Mouse (Mus musculus): ENCODE measurements around the gene Krt81.

Krt81 gene

DNA sequence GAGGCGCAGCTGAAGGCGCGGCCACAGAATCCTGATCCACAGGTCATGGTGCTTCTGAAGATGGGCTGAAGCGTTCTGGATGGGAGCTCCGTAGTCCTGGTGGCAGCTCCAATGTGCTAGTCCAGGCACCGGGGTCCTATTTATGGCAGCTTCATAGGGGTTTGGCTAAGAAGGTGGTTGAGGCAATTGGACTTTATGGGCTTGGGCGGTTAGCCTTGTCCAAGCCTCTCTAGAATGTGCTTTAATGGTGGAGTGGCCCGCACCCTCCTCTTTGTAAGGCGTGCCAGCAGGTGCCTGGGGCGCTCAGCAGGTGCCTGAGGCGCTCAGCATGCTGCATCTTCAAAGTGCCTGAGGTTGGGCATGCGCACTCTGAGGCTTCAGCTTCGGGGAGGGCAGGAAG lies at the start of gene Krt81:
TSS of gene Krt81 (minus strand) at position 101 of the 400 bp plus-strand sequence.
- no peak for DNase-seq

DNA sequence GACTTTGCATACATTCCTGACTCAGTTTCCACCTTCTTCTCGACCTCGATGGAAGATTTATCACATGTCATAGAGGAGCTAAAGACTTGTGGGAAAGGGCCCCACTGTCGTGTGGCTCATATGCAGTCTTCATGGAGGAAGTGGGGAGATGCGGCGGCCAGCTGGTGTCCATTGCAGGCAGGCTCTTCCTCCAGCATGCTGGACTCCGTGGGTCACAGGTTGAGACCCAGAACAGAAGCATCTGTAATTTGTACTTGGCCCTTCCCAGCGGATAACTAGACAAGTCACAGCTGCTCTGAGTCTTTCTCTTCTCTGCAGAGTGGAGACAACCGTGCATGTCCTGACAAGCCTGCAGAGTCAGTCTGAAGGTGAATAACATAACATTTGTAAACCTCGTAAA lies 44.7 kb upstream of the Krt81 start:
- DNase-seq = no peak

DNA sequence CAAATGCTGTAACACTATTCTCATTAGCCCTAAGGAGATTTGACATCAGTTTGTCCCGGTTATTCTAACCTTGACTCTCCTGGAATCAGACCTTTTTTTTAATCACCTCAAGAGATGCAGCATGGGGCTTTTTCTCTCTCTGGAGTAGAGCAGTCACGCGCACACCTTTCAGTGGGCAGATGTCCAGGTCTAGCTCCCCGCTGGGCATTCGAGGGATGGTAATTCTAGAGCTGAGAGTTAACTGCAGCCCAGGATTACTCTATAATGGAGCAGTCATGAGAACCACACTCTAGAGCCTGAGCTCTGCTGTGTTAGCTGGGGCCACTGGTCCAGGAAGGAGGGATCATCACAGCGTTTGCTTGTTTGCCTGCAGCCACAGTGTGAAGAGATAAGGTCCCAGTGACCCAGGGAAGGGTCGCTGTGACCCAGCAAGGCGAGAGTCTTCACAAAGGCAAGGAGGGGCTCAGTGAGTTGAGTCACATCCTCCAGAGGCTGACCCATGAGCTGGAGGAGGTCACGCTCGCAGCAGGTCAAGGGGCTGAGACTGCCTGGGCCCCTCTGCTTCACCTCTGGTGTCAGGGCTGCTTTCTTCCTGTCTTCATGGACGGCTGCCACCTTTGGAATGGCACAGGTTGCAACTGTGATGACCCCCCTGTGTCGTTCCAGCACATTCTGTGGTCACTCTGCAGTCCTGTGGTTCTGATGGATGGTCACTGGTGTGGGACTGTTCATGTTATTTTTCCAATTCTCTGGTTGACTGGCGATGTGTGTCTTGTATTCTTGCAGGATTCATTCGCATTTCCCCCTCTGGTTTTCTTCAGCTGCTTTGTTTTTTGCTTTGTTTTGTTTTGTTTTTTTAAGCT lies 43.6 kb upstream of the Krt81 start:
- no peak for DNase-seq

DNA sequence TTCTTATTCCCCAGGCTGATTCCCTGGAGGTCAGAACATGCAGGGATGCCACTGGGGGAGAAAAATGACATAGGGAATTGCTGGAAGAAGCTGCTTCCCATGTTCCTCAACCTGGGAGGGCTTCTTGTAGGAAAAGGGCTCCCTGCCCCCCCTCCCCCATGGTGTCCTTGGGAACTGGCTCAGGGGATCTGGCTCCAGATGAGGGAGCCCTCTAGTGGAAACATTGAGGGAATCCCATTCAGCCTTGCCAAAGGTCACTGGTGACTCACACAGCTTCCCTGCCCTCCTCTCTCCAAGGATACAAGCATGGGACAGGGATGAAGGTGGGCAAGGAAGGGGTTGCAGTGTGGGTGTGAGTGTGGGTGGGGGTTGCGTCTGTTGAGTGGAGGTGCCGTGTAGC lies 33.6 kb upstream of the Krt81 start:
- DNase-seq = no peak

DNA sequence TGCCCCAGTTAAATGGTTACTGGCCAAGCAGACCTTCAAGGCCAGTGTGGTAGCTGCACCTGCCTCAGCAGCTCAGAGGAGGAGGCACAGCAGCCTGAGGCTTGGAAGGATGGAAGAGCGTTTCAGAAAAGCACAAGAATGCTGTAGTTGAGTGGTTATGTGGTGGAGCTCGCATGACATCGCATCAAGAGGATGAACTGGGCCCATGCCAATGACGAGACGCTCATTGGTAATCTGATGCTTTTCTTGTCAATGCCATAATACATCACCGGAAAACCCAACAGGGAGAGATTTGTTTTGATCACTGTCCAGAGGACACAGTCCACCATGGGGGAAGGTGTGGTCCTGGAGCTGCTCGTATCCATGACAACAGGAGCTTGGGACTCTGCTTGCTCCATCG lies 31.7 kb upstream of the Krt81 start:
- DNase-seq = no peak

DNA sequence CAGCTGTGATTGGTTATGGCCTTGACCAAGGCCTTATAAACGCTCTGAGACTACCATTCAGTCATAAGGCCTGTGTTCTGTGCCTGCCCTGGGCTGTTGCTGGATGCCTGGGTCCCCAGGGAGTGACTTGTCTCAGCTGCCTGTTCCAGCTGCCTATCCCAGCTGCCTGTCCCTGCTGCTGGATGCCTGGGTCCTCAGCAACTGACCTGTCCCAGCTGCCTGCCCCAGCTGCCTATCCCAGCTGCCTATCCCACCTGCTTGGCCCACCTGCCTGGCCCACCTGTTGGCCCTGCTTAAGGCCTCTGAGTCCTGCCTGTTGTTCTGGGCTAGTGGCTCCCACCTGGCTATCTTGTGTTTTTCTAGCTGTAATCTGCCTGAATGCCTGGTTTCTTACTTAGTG lies 30.7 kb upstream of the Krt81 start:
- no peak for DNase-seq

DNA sequence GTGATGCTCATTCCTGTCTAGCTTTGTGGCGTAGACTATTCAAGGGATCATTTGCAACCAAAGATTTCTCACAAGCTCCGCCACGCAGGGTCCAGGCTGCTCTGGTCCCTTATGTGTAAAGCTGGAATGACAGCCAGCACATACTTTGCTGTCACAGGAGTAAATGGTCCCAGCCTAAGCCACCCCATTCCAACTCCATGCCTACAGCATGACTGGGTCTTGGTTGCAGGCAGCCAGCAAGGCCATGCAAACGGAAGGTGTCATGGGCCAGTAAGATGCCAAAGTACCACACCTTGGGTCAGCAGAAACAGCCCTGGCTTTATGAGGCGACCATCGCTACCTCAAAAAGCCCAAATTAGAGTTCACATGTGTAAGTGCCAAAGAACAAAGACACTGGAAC lies 30.2 kb upstream of the Krt81 start:
- no peak for DNase-seq

DNA sequence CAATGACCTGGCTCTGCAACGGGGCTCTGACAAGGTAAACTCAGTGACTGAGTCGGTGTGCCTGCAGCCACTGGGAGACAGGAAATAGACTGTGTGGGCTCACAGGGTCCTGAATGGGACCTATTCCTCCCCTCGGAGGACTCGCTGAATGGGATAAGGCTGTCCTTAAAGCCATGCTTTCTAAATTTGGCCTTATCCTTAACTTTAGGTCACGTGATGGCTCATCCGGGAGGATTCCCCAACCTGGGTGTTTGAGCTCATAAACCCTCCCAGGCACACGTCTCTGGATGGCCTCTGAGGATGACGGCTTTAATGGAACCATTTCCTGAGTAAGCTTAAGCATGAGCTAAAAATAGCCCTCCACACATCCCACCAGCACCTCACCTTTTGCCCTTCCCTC lies 29.2 kb upstream of the Krt81 start:
- DNase-seq = no peak

DNA sequence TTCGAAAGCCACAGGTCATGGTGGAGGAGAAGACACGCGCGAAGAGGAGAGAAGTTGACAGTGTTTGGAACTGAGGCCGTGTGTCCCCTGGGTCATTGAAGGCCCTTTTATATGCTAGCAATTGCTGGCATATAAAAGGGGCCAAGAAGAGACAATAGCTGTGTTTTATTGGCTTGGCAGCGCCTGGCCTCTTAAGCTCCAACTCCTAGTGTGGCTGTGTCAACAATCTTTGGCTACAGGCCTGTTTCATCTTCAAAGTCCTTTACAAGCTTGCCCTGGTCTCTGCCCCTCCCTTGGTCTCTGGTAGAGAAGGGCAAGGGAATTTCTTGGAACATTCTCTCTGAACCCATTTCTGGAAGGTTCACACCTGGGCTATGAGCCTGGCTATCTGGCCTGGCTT lies 27.9 kb upstream of the Krt81 start, which contains the start of gene Krt83:
TSS of gene Krt83 (minus strand) at position 82 of the 400 bp plus-strand sequence.
- DNase-seq = no peak

DNA sequence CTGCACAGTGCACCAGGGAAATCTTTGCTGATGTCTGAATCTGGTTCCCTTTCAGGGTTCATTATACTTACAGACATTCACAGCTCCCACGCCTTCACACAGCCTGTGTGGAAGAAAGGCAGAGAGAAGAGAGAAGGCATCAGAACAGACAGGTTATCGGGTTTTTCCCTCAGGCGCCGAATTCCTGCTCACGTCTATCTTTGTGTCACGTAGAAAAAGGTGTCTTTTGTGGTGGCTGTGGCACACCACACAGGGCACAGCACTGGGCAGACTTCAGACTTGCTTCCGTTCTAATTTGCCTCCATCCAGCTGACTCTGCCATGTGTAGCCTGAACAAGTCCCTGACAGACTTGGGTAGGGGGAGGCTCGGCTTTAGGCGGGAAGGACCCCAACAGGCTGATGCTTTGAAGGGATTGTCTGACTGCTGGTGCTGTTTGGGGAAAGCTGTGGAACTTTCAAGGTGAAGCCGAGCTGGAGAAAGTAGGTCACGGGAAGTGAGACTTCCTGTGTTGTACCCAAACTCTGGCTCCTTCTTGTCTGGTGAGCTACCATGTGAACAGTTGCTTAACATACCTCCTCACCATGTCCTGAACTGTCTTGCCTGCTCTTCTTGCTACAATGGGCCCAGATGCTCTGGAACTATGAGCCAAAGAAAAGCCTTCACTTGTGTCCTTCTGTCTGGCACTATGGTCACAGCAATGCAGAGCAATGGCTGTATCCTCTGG lies 22.5 kb upstream of the Krt81 start:
- peak; percentile 56 for DNase-seq

DNA sequence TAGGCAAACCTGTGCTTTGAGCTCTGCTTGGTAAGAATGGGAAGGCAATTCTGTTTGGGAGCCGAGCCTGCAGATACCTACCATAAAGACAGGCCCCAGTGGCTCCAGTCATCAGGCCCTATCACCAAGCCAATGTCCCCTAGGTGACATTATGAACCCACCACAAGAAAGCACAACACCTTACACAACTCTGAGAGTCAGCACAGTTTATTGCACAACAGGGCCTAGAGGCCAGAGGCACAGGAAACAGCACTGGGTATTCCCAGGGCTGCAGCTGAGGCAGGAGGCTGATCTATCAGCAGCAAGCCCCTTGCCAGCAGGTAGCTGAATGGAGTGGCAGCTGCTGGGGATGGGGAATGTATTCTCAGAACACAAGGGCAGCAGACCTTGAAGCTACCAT lies 21.4 kb upstream of the Krt81 start:
- no peak for DNase-seq

DNA sequence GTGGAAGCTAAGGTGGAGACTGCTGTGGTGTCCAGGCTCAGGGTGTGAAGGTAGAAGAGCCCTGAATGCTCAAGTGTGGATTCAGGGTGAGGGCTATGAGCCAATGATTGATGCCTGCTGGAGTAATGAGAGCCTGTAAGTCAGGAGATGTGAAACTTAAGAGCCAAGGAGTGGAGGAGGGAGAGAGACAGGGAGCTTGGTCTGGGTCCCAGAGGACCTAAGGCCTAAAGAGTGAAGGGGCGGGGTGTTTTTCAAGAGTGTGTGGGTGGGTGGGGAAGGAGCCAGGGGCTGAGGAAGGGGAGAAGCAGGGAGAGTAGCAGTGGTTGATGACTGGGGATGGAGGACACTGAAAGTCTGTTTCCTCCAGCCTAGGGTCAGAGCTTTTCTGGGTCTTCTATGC lies 20.1 kb upstream of the Krt81 start:
- DNase-seq = no peak

DNA sequence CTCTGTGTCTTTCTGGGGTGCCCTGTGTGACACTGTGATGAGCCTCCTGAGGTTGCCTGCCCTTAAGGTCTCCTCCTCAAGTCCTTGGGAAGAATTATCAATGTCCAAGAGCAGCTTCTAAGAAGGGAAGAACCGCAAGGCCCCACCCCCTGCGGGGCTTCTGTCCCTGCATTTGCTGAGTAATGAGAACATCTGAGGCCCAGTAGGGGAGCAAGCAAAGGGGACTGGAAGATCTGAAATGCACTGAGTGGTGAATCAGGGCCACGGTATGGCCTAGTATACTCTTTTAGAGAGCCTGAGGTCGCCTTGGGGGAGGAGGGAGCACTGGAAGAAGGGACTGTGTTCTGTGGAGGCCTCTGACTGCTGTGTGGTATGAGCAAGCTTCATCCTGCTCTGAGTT lies 18.5 kb upstream of the Krt81 start:
- DNase-seq = no peak

DNA sequence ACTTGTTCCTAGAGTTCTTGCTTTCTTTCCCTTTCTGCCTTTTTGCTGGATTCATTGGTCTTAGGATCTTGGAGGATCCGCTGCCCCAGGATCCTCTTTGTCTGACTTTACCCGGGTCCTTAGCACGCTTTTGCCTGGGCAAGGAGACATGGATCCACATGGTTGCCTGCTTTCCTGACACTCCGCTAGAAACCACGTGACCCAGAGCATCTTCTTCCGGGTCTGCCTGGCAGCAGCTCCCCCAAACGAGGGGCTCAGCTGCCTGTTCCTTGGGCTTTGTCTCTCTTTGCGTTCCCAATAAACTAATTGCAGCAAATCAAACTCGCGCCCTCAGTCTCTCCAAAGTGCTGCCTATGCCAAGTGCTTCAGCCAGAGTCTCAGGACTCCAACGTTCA lies 16.1 kb upstream of the Krt81 start:
- DNase-seq = peak; percentile 38

DNA sequence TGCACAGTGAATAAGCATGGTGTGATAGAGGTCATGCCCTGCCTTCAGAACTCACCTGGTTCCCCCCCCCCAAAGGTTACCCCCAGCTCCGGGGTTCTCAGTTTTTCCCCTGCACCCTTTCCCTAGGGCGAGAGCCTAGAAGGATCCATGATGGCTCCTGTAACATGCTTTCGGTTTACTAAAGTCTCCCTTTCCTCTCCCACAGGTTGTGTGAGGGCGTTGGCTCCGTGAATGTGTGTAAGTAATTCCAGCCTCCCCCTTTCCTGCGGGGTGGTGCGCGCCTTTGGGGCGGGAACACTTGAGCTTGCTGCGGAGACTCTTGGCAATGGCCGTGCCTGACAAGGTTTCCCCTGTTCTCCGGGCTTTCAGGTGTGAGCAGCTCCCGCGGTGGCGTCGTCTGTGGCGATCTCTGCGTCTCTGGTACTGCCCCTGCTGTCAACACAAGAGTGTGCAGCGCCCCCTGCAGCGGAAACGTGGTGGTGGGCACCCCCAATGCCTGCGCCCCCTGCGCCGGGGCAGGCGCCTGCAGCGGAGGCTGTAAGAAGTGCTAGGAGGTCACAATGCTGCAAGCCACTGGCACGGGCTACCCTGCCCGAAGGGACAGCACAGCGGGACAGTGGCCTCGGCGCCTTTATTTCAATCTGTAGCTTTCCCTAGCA lies 15.6 kb upstream of the Krt81 start:
- DNase-seq = peak; percentile 93

DNA sequence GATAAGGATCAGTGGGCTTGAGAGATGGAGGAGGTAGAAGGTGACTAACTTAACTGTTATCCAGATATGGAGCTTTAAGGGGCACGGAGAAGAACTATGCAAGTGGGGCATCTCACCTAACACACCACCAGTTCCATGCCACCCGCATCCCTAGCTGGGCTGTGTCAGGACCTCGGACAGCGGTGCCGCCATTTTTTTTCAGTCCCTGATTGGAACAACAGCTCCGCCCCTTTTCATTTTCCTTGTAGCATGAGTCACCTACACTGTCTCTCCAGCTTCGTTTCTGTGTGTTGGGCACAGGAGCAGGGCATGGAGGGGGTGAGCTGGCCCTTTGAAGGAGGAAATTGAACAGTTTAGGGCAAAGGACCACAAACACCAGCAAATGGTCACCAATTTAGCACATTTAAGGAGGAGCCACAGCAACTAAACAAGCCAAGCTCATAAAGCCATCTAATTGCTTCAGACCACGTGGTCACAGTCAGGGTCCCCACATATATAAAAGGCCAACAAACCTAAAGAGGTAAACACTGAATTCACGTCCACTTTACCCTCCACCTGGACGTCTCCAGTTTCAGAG lies 9.5 kb upstream of the Krt81 start, which contains the start of gene Krt86:
TSS of gene Krt86 (plus strand) at position 527 of the 577 bp plus-strand sequence.
- peak; percentile 44 for DNase-seq

DNA sequence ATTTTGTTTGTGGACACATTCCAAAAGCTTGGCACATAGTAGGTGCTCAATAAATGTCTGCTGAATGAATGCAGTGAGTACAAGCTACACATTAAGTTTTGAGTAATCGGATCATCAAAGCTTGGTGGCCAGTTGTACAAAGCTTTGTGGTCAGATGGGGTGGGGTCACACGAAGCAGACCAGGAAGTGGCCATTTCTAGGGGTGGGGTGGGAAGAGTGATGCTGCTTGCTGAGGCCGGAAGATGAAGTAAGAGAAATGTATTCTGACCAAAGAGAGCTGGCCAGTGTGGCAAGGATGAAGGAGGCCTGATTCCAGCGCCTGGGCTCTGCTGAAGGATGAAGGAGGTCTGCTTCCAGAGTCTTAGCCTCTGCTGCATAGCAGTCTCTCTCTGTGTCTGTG lies 5.5 kb upstream of the Krt81 start:
- DNase-seq = no peak

DNA sequence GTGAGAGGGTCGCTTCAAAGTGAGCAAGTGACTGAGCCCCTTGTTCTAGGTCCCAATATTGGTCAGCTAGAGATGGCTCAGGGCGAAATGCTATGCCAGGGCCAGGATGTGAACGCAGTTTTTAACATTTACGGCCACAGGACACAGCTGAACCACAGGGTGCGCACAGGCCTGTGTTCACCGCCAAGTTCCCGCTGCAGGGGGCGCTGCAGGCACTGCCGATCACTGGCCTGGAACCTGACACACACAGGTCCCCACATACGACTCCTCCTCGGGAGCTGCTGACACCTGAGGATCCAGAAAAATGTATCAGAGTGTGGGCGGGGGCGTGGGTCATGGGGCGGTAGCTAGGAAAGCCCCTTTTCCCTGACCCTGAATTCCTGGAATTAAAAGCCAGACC lies 4.3 kb downstream of the Krt81 start:
- DNase-seq = peak; percentile 58

DNA sequence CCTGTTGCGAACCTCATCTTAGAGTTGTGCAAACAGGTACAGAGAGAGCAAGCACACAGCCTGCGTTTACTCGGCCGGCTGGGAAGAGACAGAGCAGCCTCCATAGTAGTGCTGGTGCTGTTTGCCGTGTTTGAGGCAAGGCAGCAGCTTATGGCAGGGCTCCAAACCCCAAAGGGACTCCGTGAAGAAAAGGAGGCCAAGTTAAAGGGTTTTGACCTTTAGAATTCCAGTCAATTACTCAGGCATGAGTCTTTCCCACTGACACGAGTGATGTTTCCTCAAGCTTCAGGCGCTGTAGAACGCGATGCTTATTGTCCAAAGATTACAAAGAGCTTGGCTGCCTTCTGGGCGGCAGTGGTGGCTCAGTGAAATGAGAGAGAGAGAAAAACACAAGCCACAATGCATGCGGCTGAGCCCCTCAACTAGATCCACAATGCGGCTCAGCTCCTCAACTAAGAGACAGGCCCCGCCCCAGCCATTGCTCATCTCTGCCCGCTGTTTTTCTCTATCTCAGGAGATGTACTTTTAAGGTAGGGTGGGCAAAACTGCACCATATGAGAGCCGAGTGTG lies 5.1 kb downstream of the Krt81 start:
- DNase-seq = no peak

DNA sequence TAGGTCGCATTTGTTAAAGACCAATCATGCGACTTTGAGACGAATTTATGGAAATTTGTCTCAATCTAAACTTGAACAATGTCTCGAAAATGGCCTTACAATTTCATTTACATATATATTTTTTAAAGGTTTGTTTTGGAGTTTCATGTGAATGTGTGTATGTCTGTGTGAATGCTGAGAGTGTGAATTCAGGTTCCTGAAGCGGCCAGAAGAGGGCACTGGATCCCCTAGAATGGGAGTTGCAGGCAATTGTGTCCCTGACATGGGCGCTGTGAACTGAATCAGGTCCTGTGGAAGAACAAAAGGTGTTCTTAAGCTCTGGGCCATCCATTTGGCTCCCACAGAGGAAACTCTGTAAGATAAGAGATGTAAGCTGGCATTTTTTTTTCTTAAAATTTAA lies 7.7 kb downstream of the Krt81 start:
- no peak for DNase-seq

DNA sequence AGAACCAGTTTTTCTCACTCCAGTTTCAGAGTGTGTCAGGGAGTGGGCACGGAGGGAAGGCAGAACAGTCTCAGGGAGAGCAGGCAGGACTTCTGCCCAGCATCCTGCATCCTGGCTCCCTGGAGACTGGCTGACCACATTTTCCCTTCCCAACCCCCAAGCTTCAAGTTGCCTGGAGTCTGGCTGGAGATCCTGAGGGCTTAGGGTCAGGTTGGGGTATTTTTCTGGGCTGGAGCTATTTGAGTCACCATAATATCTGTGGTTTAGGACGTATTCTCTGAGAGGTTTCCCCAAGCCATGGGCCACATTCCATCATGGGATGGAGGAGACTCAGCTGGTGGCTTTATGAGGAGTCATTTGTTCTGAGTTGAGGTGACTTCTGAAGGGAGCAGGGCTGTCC lies 8.3 kb downstream of the Krt81 start:
- DNase-seq = no peak

DNA sequence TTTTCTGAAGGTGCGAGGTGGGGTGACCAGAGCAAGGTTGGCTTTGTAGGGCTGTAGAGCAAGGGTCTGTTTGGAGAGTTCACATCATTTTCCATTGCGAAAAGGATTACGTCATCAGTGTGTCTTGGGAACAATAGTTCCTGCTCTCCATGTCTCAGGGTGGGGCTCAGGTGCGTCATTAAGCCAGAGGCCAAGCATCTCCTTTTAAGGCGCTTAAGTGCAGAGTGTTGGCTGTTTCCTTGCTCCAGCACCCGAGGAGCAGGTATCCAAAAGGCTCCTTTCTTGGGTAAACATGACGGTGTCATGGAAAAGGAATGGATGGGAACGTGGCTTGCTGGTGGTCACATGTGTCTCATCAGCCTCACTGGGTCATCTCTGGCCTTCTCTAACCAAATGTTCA lies 8.8 kb downstream of the Krt81 start:
- DNase-seq = no peak
